Mouse (Mus musculus): ENCODE measurements at regions not wholly inside any gene's neighbourhood (a gene's known extent, or its start where the extent isn't known, plus 50 kb on each side); places are given as distances from the start of the nearest gene placed in this dataset.

- no peaks in the 10 kb centered on the region for H3K27me3 ChIP-seq (ENCODE audit: insufficient read depth, low read length)
- WGBS: 97% methylated on average over 1 of the region's 1 CpGs
- DNase-seq (ENCODE audit: low spot score): no peak
- no peak for TF ChIP-seq CTCF (IDR thresholded peaks at IDR 0.05; ENCODE audit: low read depth)
- no peak overlapping the region for H3K9ac ChIP-seq (ENCODE audit: low read depth, low read length)
- H3K36me3 ChIP-seq (ENCODE audit: insufficient read depth, low read length): 0 out of 2 replicates have a peak, but pooled peaks cover 2% of the 10 kb centered on the region
- 0 out of 2 replicates have a peak, but pooled peaks cover 3% of the 10 kb centered on the region for H3K9me3 ChIP-seq (replicated peaks; ENCODE audit: low read length)
- ATAC-seq (replicated peaks; ENCODE audit: low FRiP score, low read depth): no peak
- H3K4me2 ChIP-seq (ENCODE audit: low read length): no peak overlapping the region
- H3K4me1 ChIP-seq (replicated peaks; ENCODE audit: insufficient read depth, low read length): no peaks in the 10 kb centered on the region
- no peak overlapping the region for H3K4me3 ChIP-seq (replicated peaks; ENCODE audit: low read depth, low read length)
- H3K27ac ChIP-seq: no peak overlapping the region
Measured at GRCm38 (mm10) chr7:70533552-70533951, 167.0 kb upstream of the Nr2f2 start.

- Histone ChIP-seq H3K27ac (no peak overlapping the region), H3K9ac (ENCODE audit: low read depth, low read length) (no peak overlapping the region), H3K9me3 (replicated peaks; ENCODE audit: low read length) (peaks cover 3% of the 10 kb centered on the region; the same call in 1 of the 2 replicates), H3K4me1 (replicated peaks; ENCODE audit: insufficient read depth, low read length) (no peaks in the 10 kb centered on the region), H3K4me2 (ENCODE audit: low read length) (no peak overlapping the region), H3K4me3 (replicated peaks; ENCODE audit: low read depth, low read length) (no peak overlapping the region), H3K27me3 (ENCODE audit: insufficient read depth, low read length) (no peaks in the 10 kb centered on the region), H3K36me3 (ENCODE audit: insufficient read depth, low read length) (0 out of 2 replicates have a peak, but pooled peaks cover 2% of the 10 kb centered on the region)
- WGBS: 46% methylated on average over 4 of the region's 4 CpGs
- peak; percentile 87 for DNase-seq (ENCODE audit: low spot score)
- no peak for TF ChIP-seq CTCF (IDR thresholded peaks at IDR 0.05; ENCODE audit: low read depth)
- no peak for ATAC-seq (replicated peaks; ENCODE audit: low FRiP score, low read depth)
Measured at GRCm38 (mm10) chr7:70527921-70528320, 161.4 kb upstream of the Nr2f2 start.

GRCm38 (mm10) chr7:70525372-70525771, 158.8 kb upstream of the Nr2f2 start:
- ATAC-seq (replicated peaks; ENCODE audit: low FRiP score, low read depth): no peak
- DNase-seq (ENCODE audit: low spot score): no peak
- WGBS: 84% methylated on average over 2 of the region's 2 CpGs
- Histone ChIP-seq H3K27ac (no peak overlapping the region), H3K9ac (ENCODE audit: low read depth, low read length) (no peak overlapping the region), H3K36me3 (ENCODE audit: insufficient read depth, low read length) (no peaks in the 10 kb centered on the region), H3K4me2 (ENCODE audit: low read length) (no peak overlapping the region), H3K9me3 (replicated peaks; ENCODE audit: low read length) (no peaks in the 10 kb centered on the region; the same call in 1 of the 2 replicates), H3K4me1 (replicated peaks; ENCODE audit: insufficient read depth, low read length) (no peaks in the 10 kb centered on the region), H3K27me3 (ENCODE audit: insufficient read depth, low read length) (no peaks in the 10 kb centered on the region), H3K4me3 (replicated peaks; ENCODE audit: low read depth, low read length) (no peak overlapping the region)
- no peak for TF ChIP-seq CTCF (IDR thresholded peaks at IDR 0.05; ENCODE audit: low read depth)

GRCm38 (mm10) chr7:70524744-70525143, 158.2 kb upstream of the Nr2f2 start:
- no peak for TF ChIP-seq CTCF (IDR thresholded peaks at IDR 0.05; ENCODE audit: low read depth)
- Histone ChIP-seq H3K9me3 (replicated peaks; ENCODE audit: low read length) (no peaks in the 10 kb centered on the region; the same call in 1 of the 2 replicates), H3K9ac (ENCODE audit: low read depth, low read length) (no peak overlapping the region), H3K36me3 (ENCODE audit: insufficient read depth, low read length) (no peaks in the 10 kb centered on the region), H3K4me3 (replicated peaks; ENCODE audit: low read depth, low read length) (no peak overlapping the region), H3K27me3 (ENCODE audit: insufficient read depth, low read length) (no peaks in the 10 kb centered on the region), H3K27ac (no peak overlapping the region), H3K4me1 (replicated peaks; ENCODE audit: insufficient read depth, low read length) (no peaks in the 10 kb centered on the region), H3K4me2 (ENCODE audit: low read length) (no peak overlapping the region)
- no peak for DNase-seq (ENCODE audit: low spot score)
- 89% methylated on average over 9 of the region's 9 CpGs for WGBS
- no peak for ATAC-seq (replicated peaks; ENCODE audit: low FRiP score, low read depth)

- 93% methylated on average over 4 of the region's 4 CpGs for WGBS
- H3K4me2 ChIP-seq (ENCODE audit: low read length): no peak overlapping the region
Measured at GRCm38 (mm10) chr7:70524251-70524650, 157.7 kb upstream of the Nr2f2 start.

GRCm38 (mm10) chr7:70516741-70517140, 150.2 kb upstream of the Nr2f2 start:
- Histone ChIP-seq H3K27me3 (ENCODE audit: insufficient read depth, low read length) (no peaks in the 10 kb centered on the region), H3K36me3 (ENCODE audit: insufficient read depth, low read length) (no peaks in the 10 kb centered on the region), H3K4me1 (replicated peaks; ENCODE audit: insufficient read depth, low read length) (peaks cover 10% of the 10 kb centered on the region; the same call in 1 of the 2 replicates), H3K4me3 (replicated peaks; ENCODE audit: low read depth, low read length) (no peak overlapping the region), H3K9me3 (replicated peaks; ENCODE audit: low read length) (no peaks in the 10 kb centered on the region), H3K4me2 (ENCODE audit: low read length) (no peak overlapping the region), H3K9ac (ENCODE audit: low read depth, low read length) (no peak overlapping the region), H3K27ac (no peak overlapping the region)
- TF ChIP-seq CTCF (IDR thresholded peaks at IDR 0.05; ENCODE audit: low read depth): no peak
- ATAC-seq (replicated peaks; ENCODE audit: low FRiP score, low read depth) (no peak), DNase-seq (ENCODE audit: low spot score) (no peak)
- 38% methylated on average over 3 of the region's 3 CpGs for whole genome bisulfite sequencing

More at GRCm38 (mm10) chr7:70524251-70524650, 157.7 kb upstream of the Nr2f2 start:
- TF ChIP-seq CTCF (IDR thresholded peaks at IDR 0.05; ENCODE audit: low read depth): no peak
- Histone ChIP-seq H3K36me3 (ENCODE audit: insufficient read depth, low read length) (no peaks in the 10 kb centered on the region), H3K4me3 (replicated peaks; ENCODE audit: low read depth, low read length) (no peak overlapping the region), H3K9ac (ENCODE audit: low read depth, low read length) (no peak overlapping the region), H3K9me3 (replicated peaks; ENCODE audit: low read length) (no peaks in the 10 kb centered on the region; the same call in 1 of the 2 replicates), H3K4me1 (replicated peaks; ENCODE audit: insufficient read depth, low read length) (no peaks in the 10 kb centered on the region), H3K27ac (no peak overlapping the region), H3K27me3 (ENCODE audit: insufficient read depth, low read length) (no peaks in the 10 kb centered on the region)
- DNase-seq (ENCODE audit: low spot score) (no peak), ATAC-seq (replicated peaks; ENCODE audit: low FRiP score, low read depth) (no peak)

- Histone ChIP-seq H3K27ac (peak overlapping the region; percentile 84), H3K9me3 (replicated peaks; ENCODE audit: low read length) (no peaks in the 10 kb centered on the region), H3K4me2 (ENCODE audit: low read length) (peak overlapping the region; percentile 25), H3K4me3 (replicated peaks; ENCODE audit: low read depth, low read length) (no peak overlapping the region), H3K4me1 (replicated peaks; ENCODE audit: insufficient read depth, low read length) (peaks cover 10% of the 10 kb centered on the region; the same call in 1 of the 2 replicates), H3K36me3 (ENCODE audit: insufficient read depth, low read length) (no peaks in the 10 kb centered on the region), H3K9ac (ENCODE audit: low read depth, low read length) (no peak overlapping the region), H3K27me3 (ENCODE audit: insufficient read depth, low read length) (no peaks in the 10 kb centered on the region)
- TF ChIP-seq CTCF (IDR thresholded peaks at IDR 0.05; ENCODE audit: low read depth): no peak
- ATAC-seq (replicated peaks; ENCODE audit: low FRiP score, low read depth) (peak; percentile 25; the same call in 1 of the 2 replicates), DNase-seq (ENCODE audit: low spot score) (peak; percentile 74)
- WGBS: 7% methylated on average over 8 of the region's 8 CpGs
Measured at GRCm38 (mm10) chr7:70515341-70515851, 148.9 kb upstream of the Nr2f2 start.

All from kidney, postnatal 0 days (tissue).